Mouse (Mus musculus) lung, embryonic 16.5 days (tissue): ENCODE results near the gene Sp100. TPM values are rescaled to one million over a fixed set of nuclear protein-coding genes. Genes with fewer than 3 reads are reported as not detected.
"Not testable (repeated sequence)": the region's sequence is repeated elsewhere in the genome, so short reads cannot be mapped to it uniquely, and the experiment has no call there.

Experiments
- ATAC-seq: fragments of 200-750 bp; cut with Nextera tagmentation; 2 replicates; pipeline ENCODE4 v1.8.0; 2017; ENCODE audit warnings: low read depth, mild to moderate bottlenecking, moderate library complexity
- H3K27ac ChIP-seq: fragments of 300-500 bp; sonication (generic); 2 replicates; pipeline ENCODE4 v1.5.1; 2014; ENCODE audit warnings: mild to moderate bottlenecking, control low read depth, low read length
- H3K27me3 ChIP-seq: fragments of 300-500 bp; sonication (generic); 2 replicates; pipeline ENCODE4 v1.6.1; 2014; ENCODE audit warnings: low read depth, low read length, mixed read lengths; ENCODE audit not compliant: control insufficient read depth, insufficient read depth
- H3K36me3 ChIP-seq: fragments of 300-500 bp; sonication (generic); 2 replicates; pipeline ENCODE4 v1.6.1; 2014; ENCODE audit warnings: low read length; ENCODE audit not compliant: control insufficient read depth, insufficient read depth
- H3K4me1 ChIP-seq: fragments of 300-500 bp; sonication (generic); replicated peaks from 2 replicates; pipeline ENCODE4 v1.6.1; 2014; ENCODE audit warnings: low read length, mixed read lengths; ENCODE audit not compliant: control insufficient read depth, insufficient read depth
- H3K4me2 ChIP-seq: fragments of 300-500 bp; sonication (generic); 2 replicates; pipeline ENCODE4 v1.6.1; 2014; ENCODE audit warnings: low read depth, low read length, control low read depth
- H3K4me3 ChIP-seq: fragments of 300-500 bp; sonication (generic); 2 replicates; pipeline ENCODE4 v1.5.1; 2014; ENCODE audit warnings: mild to moderate bottlenecking, low read length, control low read depth
- H3K9ac ChIP-seq: fragments of 300-500 bp; sonication (generic); 2 replicates; pipeline ENCODE4 v1.6.1; 2014; ENCODE audit warnings: low read length, control low read depth
- H3K9me3 ChIP-seq: fragments of 300-500 bp; sonication (generic); 2 replicates; pipeline ENCODE4 v1.6.1; 2016; ENCODE audit warnings: low read length; ENCODE audit not compliant: control insufficient read depth
- WGBS: fragments of 180-500 bp; shearing (Covaris S2); extraction: QIAGEN DNeasy Blood & Tissue Kit; methylation state at CpG from one replicate; pipeline ENCODE4 v1.1.7; 2014; 5-methylcytosine and 5-hydroxymethylcytosine counted together
- polyA plus RNA-seq: library from polyadenylated mRNA; unstranded; fragments of >200 nt; fragmentation: Nextera tagmentation; extraction: Ambion mirVana; gene quantifications from 2 replicates; pipeline ENCODE4 v1.2.1, GENCODE M21; 2015

Gene Sp100
- polyA plus RNA-seq, result 2.8 and 3.6 TPM in 2 replicates

GRCm38 (mm10) chr1:85649881-85650280 is at the start of gene Sp100:
Gene Sp100 (plus strand): TSS chr1:85649988.
- not testable (repeated sequence) for H3K4me2 ChIP-seq, H3K9me3 ChIP-seq, H3K4me1 ChIP-seq, H3K36me3 ChIP-seq, H3K27me3 ChIP-seq, ATAC-seq, H3K9ac ChIP-seq, H3K27ac ChIP-seq, H3K4me3 ChIP-seq
- 35% methylated on average over 6 of the region's 6 CpGs for WGBS

GRCm38 (mm10) chr1:85600078-85600477 is 49.7 kb upstream of the Sp100 start, which contains the start of gene Sp140:
Gene Sp140 (plus strand): TSS chr1:85600378.
- H3K27me3 ChIP-seq, ATAC-seq, H3K9ac ChIP-seq, H3K4me3 ChIP-seq, H3K4me1 ChIP-seq, H3K9me3 ChIP-seq, H3K27ac ChIP-seq, H3K36me3 ChIP-seq: not testable (repeated sequence)
- 0 out of 2 replicates have a peak within 1 kb of the TSS, but pooled peaks have one; percentile 21 for H3K4me2 ChIP-seq
- WGBS, result no CpG with 5 or more reads among the region's 5 CpGs

- WGBS, result 51% methylated on average over 4 of the region's 4 CpGs
- H3K27me3 ChIP-seq, H3K36me3 ChIP-seq, H3K9ac ChIP-seq, H3K9me3 ChIP-seq, H3K4me3 ChIP-seq, H3K27ac ChIP-seq, ATAC-seq, H3K4me1 ChIP-seq: not testable (repeated sequence)
- H3K4me2 ChIP-seq, result 0 out of 2 replicates have a peak overlapping the region, but pooled peaks have one; percentile 21
Observed at GRCm38 (mm10) chr1:85600794-85601193, 49.0 kb upstream of the Sp100 start.

GRCm38 (mm10) chr1:85604341-85604740 is 45.4 kb upstream of the Sp100 start:
- H3K27ac ChIP-seq, H3K4me2 ChIP-seq, H3K36me3 ChIP-seq, H3K4me3 ChIP-seq, H3K27me3 ChIP-seq, H3K4me1 ChIP-seq, H3K9me3 ChIP-seq, ATAC-seq, H3K9ac ChIP-seq: not testable (repeated sequence)
- no CpG with 5 or more reads among the region's 1 CpGs for WGBS

- not testable (repeated sequence) for H3K27ac ChIP-seq, ATAC-seq, H3K4me3 ChIP-seq, H3K36me3 ChIP-seq, H3K4me2 ChIP-seq, H3K9me3 ChIP-seq, H3K4me1 ChIP-seq, H3K27me3 ChIP-seq, H3K9ac ChIP-seq
- 78% methylated on average over 3 of the region's 4 CpGs for WGBS
Observed at GRCm38 (mm10) chr1:85608361-85608760, 41.4 kb upstream of the Sp100 start.

GRCm38 (mm10) chr1:85610581-85610980 is 39.2 kb upstream of the Sp100 start:
- not testable (repeated sequence) for H3K4me1 ChIP-seq, ATAC-seq, H3K27ac ChIP-seq, H3K4me2 ChIP-seq, H3K27me3 ChIP-seq, H3K36me3 ChIP-seq, H3K4me3 ChIP-seq, H3K9me3 ChIP-seq, H3K9ac ChIP-seq
- WGBS, result no CpG with 5 or more reads among the region's 4 CpGs

- not testable (repeated sequence) for H3K4me1 ChIP-seq, H3K9ac ChIP-seq, H3K4me3 ChIP-seq, ATAC-seq, H3K9me3 ChIP-seq, H3K36me3 ChIP-seq, H3K27me3 ChIP-seq, H3K4me2 ChIP-seq, H3K27ac ChIP-seq
- 91% methylated on average over 3 of the region's 3 CpGs for WGBS
Observed at GRCm38 (mm10) chr1:85615096-85615495, 34.7 kb upstream of the Sp100 start.

- H3K9ac ChIP-seq, H3K4me3 ChIP-seq, ATAC-seq, H3K36me3 ChIP-seq, H3K4me2 ChIP-seq, H3K4me1 ChIP-seq, H3K9me3 ChIP-seq, H3K27ac ChIP-seq, H3K27me3 ChIP-seq: not testable (repeated sequence)
- 41% methylated on average over 3 of the region's 3 CpGs for WGBS
Observed at GRCm38 (mm10) chr1:85615819-85616218, 34.0 kb upstream of the Sp100 start.

GRCm38 (mm10) chr1:85617161-85617560 is 32.6 kb upstream of the Sp100 start:
- not testable (repeated sequence) for H3K27ac ChIP-seq

GRCm38 (mm10) chr1:85618689-85619088 is 31.1 kb upstream of the Sp100 start:
- H3K4me1 ChIP-seq, H3K9ac ChIP-seq, H3K36me3 ChIP-seq, H3K4me3 ChIP-seq, H3K27me3 ChIP-seq, H3K4me2 ChIP-seq, ATAC-seq, H3K9me3 ChIP-seq, H3K27ac ChIP-seq: not testable (repeated sequence)
- 29% methylated on average over 1 of the region's 1 CpGs for WGBS

More at GRCm38 (mm10) chr1:85617161-85617560, 32.6 kb upstream of the Sp100 start:
- H3K4me2 ChIP-seq, H3K36me3 ChIP-seq, H3K27me3 ChIP-seq, H3K9me3 ChIP-seq, H3K4me3 ChIP-seq, ATAC-seq, H3K9ac ChIP-seq, H3K4me1 ChIP-seq: not testable (repeated sequence)
- WGBS, result 59% methylated on average over 4 of the region's 5 CpGs
